Mouse (Mus musculus) lung, postnatal 14 days (tissue): Measurements from ENCODE around the gene Teddm2.

ENCODE experiments used
- DNase-seq: peaks from one replicate; pipeline ENCODE4 v3.0.0; 2021

Gene Teddm2

DNA sequence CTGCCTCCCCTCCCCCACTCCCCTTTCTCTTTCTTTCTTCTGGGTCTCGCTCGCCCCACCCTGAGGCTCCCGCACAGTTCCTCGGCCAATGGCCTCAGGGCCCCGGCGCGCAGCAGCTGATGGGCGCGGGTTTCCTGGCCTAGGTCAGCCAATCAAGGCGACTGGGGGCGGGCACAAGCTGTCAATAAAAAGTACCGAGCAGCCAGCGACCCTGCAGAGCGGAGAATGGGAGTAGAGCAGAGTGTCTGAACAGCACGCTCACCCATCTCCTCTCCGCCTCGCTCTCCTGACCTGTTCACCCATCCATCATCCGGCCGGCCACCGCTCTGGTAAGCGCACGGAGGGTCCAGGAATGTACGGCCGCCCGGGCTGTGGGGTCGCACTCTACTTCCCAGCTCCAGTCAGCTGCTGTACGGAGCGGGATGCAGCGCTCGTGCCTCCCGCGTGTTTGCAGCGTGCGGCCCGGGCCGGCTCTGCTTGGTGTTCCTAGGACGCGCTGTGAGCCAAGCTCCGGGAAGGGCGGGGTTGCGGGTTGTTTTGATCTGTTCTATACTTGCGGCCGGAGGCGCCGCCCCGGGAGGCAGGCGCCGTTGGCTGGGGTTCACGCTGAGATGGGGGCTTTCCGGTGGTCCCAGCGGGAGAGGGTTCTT, at the start of gene Teddm2, which contains the start of gene Glul:
Gene Teddm2 (minus strand): TSS at position 498 of the 650 bp plus-strand sequence.
Gene Glul (plus strand): TSS at position 214 of the 650 bp plus-strand sequence.
- DNase-seq, result peak; percentile 97

DNA sequence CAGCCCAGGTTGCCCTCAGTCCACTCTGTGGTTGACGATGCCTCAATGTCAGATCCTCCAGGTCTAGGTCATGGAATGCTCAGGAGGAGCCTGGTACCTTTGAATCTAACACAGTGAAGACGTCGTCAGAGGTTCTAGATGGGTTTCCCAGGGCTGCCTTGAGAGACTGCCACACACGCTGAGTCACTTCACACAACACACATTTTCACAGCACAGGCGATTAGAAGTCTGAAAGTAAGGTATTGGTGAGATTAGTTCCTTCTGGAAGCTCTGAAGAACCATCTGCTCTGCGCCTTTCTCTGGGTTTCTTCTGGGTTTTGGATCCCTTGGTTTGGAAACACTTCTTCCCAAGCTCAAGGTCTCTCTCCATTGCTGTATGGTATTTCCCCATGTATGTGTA, 47.8 kb upstream of the Teddm2 start:
- no peak for DNase-seq

DNA sequence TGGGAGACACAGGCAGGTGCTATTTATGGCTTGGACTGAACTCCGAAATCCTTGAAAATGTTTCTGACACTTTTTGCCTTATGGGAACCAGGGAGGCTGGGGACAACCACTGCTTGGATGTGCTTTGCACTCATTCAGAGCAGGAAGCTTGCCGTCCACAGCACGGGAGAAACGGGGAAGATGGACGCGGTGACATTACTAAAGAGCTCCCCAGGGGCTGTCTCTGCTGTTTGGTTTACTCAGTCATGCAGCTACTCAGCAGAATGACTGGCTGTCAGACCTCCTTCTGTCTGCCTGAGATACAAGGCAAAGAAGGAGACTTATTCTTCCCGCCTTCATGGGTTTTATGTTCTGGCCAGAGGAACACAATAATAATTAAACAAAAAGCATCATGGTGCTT, 46.9 kb upstream of the Teddm2 start:
- no peak for DNase-seq

DNA sequence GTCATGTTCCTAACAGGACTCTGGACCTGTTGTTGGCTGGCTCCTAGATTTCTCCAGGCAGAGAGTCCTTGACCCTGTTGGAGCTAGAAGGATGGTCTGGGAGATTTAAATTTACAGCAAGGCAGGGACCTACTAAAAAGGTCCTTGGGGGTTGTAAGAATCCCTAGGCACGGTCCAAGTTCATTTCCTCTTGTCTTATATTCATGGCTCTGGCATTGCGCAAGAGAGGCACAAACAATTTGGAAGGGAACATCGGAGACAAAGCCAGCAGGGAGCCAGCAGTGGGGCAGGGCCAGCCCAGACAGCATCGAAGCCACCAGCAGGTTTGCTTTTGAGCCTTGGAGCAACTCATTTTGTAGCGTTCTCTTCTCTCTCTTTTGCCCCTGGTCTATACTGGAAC, 45.2 kb upstream of the Teddm2 start:
- DNase-seq, result no peak

DNA sequence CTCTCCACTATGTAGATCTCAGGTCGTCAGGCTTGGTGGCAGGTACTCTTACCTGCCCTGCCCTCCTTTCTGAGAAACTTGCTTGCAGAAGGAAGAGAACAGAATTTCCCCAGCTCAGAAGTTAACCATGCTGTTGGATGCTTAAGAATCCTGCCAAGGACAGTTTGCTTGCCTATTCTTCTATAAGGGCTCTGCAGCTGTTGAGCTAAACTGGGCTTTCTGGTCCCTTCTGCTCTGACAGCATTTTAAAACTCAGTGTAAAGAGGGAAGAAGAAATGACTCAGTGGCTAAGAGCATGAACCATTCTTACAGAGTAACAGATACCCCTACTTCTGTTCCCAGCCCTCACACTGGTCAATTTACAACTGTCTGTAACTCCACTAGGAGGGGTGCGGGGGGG, 41.0 kb upstream of the Teddm2 start:
- DNase-seq, result no peak

DNA sequence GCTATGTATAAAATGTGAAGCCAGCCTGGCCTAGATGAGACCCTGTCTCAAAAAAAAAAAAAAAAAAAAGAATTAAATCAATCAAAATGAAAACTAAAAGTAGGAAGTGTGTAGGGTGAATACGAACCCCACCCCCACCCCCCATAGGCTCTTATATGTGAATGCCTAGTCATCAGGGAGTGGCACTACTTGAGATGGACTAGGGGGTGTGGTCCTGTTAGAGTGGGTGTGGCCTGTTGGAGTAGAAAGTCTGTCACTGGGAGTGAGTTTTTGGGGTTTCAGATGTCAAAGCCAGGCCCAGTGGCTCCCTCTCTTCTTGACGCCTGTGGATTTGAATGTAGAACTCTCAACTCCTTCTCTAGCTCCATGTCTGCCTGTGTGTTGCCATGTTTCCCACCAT, 37.0 kb upstream of the Teddm2 start:
- no peak for DNase-seq

DNA sequence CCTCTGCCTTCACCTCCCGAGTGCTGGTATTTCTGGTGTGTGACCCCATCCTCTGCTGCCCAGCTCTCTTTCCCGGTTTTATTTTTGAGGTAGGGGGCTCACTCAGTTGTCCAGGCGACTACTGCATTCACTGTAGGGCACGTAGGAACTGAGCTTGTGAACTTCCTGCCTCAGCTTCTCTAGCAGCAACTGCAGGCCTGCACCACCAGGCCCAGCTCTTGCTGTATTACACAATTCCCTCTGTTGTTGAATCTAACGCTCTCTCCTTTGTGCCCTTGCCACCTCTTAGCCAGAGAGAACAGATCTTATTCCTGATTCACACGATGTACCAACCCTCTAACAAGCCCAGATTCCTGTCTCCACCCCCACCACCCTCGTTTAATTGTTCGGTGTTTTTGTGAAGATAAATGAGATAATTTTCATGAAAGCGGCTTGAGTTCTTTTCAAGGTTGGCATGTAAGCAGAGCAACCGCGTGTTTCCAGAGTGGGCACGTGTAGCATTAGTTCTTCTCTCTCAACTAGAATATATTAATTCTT, 35.9 kb upstream of the Teddm2 start:
- DNase-seq, result no peak

DNA sequence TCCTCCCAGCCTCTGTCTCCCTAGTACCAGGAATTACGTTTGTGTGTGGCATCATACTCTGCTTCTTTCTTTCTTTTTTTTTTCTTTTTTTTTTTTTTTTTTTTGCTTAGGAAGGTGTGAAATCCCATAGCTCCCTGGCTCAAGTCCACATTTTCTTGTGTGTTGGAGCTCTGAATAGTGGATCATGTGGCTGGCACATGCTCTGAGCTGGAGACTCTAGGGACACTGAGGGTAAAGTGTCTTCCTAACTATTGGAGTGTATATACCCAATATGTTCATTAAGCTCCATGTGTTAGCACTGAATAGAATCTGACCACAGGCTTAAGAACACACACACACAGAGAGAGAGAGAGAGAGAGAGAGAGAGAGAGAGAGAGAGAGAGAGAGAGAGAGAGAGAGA, 33.7 kb upstream of the Teddm2 start:
- DNase-seq, result no peak

DNA sequence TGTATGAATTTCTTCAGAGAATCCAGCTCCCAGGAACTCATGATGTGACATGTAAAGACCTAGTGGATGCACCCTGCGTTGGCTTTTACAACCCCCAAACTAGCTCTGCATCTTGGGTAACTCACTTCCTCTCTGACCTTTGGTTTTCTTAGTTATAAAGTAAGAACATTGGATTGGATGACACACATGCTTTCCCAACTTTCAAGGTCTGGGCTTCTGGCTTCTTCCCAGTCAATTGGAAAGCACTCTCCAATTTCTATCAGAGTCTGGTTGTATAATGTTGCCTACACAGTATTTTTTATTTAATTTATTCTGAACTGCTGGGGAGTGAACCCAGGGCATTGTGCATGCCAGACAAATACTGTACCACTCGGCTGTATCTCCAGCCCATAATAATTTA, 30.4 kb upstream of the Teddm2 start:
- no peak for DNase-seq

DNA sequence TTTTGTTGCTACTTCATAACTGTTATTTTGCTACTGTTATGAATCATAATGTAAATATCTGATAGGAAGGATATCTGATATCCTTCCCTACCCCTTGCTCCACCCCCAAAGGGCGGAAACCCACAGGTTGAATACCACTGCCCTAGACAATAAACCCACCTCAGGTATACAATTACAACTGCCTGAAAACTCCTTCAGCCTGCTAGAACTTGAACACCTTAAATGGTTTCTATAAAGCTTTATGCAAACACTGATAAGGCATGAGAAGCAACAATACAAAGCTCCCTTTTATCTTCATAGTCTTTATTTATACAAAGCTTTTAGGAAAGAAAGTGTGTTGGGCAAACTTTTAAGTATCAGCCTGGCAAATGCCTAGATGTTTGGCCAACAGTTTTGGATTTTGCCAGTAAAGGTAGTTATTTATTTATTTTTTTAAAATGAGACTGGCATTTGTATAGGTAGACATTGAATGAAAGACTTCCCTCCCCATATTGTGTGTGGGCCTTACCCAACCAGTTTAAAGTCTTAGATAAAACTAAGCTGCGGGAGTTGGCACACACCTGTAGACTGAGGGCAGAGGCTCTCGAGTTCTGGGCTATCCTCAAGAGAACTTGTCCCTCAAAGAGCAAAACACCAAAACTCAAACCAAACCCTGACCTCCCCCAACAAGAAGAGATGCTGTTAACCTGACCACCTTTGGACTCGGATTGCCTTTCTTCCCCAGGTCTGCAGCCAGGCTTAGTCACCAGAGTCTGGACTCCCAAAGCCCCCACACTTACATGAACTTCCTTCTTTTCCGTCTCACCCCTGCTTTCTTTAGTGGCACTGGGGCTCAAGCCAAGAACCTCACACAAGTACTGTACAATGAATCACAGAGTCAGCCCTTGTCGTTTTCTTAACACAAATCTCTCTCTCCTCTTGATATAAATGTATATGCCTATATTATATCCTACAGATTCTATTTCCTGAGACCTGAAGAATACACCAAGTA, 24.7 kb upstream of the Teddm2 start:
- DNase-seq, result no peak

DNA sequence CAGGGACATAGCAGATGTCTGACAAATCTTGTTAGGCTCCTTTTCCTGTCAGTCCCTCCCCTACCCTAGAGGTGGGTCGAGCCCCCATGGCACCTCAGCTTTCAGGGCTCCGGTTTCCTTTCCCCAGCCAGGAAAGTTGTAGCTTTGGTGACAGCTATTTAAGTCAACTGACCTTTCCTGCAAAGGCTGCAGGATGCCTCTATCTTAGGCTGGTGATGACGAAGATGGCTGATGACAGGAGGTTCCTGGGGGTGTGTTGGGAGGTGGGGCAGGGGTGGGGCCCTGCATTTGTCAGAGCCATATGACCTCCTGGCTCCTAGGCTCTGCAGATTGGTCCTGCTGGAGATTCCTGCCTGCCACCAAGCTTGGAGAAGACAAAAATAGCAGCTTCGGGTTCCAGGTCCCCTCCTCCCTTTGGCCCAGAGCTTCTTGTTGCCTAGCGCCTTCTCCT, 22.6 kb upstream of the Teddm2 start:
- DNase-seq, result peak; percentile 33

DNA sequence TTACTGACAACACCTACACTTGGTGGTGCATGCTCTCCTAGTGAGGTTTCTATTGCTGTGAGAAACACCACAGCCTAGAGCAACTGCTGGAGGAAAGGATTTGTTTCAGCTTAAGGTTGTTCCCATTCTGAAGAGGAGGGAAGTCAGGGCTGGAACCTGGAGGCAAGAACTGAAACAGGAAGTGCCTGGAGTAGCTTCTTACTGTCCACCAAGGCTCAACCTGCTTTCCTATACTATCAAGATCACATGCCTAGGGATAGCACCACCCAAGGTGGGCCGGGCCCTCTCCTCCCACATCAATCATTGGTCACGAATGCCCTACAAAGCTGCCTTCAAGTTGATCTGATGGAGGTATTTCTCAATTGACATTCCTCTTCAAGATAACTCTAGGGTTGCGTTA, 21.6 kb upstream of the Teddm2 start:
- no peak for DNase-seq

DNA sequence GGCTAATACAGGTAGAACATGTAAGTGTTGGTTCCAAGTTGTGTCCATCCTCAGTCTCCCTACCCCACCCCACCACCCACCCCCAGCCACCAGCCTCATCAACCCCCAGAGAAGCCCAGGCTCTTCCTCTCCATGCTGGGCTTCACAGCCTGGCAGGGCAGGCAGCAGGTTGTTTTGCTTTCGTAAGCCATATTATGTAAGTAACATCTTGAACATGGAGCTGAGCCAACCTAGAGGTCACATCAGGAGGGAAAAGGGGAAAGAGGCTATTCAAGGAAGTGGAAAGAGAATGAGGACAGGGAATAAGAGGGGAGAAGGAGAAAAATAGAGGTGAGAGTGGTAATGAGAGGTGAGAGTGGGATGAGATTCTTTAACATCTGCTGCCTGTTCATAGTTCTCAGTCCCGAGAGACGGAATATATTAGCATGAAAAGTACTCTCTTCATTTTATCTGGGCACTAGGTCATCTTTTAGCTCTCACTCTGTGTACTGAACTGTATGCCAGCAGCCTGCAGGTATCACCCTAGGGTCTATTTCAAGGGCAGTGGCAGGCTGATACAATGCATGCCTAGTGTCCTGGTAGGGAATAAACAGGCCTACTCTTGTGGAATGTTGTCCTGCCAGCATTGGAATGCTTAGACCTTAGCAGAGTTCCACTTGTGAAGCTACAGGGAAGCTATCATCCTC, 18.6 kb upstream of the Teddm2 start:
- peak; percentile 32 for DNase-seq

DNA sequence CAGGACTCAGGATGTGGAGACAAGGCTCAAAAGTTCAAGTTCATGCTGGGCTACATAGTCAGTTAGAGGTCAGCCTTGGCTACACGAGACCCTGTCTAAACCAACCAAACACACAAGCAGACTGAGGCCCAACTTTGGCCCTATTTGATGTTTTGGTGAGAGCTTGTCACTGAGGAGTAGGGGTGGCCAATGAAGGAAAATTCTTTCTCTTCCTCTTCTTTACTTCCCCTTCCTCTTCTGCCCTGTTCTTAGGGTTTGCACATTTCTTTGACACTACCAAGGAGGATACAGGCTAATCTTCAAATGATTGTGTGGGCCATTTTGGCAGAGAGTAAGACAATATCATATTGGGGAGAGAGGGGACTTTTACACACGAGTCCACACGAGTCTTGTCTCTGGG, 13.8 kb upstream of the Teddm2 start:
- DNase-seq, result no peak

DNA sequence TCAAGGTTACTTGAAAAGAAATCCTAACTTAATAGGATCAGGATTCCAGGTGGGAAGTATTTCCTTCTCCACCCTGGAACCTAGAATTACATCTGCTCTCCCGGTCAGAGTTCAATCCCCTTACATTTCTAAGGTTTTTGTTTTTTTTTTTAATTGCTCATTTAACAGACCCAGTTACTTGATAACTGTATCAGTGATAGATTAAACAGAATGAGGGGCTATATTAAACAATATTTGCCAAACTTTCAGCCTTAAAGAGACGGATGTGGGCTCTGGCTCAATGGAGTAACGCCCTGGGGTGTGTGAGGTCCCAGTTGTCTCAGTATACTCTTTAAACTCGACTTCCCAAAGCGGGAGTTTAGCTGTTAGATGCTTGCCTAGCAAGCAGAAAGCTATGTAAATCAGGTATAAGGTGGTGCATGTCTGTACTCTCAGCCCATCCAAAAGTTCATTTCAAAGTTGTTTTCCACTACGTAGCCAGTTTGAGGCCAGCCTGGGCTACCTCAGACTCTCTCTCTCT, 11.3 kb upstream of the Teddm2 start:
- no peak for DNase-seq

DNA sequence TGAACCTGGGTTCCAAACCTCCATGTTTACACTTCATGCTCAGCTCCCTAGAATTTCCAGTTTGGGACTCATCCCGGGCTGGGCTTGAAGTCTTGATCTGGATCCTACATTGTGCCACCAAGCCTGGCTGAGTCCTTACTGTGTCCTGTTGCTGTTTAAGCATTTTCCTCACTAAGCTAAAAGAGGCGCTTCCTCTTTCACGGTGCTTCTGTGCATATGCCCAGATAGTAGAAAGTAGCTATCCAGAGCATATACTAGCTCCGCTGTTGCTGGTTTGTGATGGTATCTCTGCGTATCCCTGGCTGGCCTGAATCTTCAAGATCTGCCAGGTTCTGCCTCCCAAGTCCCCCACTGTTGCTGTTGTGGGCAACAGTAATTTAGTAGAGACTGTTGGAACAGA, 10.4 kb upstream of the Teddm2 start:
- no peak for DNase-seq

DNA sequence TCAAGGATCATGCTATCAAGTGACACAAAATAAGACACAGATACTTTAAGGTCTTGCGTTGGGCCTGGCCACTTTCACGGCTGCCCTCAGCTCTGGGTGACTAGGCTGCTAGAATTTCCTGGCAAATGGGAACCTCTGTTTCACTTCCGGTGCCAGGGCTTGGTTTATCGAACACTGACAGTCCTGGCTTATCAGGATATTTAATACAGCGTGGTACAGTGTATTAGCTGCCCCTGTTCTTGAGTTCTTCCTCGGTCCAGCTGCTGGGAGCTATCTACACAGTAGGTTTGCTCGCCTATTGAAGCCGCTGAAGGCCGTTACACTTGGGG, 9.9 kb upstream of the Teddm2 start:
- no peak for DNase-seq

DNA sequence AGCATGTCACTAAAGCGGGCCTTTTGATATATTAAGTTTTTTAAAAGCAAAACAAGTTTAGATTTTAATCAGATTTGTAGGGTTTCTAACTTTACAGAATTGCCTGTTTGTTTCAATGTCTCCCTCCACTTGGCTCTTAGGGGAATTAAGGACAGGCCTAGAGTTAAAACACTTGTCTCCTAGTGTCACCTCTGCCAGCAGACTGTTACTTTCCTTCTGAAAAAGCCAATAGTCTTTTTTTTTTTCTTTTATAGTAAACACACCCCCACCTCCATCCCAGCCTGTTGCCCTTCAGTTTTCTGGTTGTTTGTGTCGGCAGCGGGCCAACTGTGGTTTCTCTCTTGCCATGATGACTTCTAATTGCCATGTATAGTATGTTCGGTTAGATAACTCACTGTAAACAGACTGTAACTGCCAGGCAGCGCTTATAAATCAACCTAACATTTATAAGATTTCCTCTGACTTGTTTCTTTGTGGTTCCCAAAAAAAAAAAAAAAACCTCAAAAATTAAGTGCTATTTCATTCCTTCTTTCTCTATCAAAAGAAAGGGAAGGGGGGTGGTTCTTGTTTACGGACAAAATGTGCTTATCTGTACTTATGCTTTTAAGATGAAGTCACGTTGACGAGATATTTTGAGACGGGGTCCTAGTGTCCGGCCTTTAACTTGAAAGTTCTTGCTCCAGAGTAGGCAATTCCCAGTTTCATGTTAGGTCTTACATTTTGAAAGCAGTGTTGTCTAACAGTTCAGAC, 9.4 kb upstream of the Teddm2 start:
- DNase-seq, result no peak

DNA sequence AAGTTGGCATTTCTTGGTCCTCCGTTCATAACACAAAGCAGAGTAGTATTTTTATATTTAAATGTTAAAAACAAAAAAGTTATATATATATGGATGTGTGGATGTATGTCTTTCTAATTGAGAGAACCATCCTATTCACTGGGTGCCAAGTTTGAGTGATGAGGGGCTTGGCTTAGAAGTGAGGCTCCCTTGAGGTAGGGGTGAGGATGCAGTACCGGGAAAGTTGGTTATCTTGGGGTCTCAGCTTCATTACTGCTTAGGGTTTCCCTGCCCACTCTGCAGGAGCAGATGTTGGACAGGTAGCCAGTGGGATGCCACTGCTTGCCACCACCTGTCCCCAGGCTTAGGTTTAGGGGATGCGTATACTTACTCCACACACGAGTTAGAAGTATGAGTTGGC, 8.7 kb upstream of the Teddm2 start:
- DNase-seq, result no peak

DNA sequence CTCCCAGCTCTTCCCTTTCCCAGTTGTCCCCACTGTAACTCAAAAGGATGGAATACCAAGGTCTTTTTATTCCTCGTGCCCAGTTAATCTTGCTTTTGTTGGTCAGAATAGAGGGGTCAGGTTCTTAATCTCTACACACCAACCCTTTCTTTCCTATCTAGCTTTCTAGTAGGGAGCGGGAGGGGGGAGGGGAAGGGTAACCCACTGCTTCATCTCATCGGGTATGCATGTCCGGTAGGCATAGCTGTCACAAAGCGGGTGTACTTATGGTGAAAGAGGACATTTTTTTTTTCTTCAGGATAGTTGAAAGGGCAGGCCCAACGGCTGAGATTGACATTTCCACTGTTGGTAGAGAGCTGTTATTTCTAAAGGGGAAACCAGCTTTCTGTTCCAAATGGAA, 8.2 kb upstream of the Teddm2 start:
- DNase-seq, result no peak

DNA sequence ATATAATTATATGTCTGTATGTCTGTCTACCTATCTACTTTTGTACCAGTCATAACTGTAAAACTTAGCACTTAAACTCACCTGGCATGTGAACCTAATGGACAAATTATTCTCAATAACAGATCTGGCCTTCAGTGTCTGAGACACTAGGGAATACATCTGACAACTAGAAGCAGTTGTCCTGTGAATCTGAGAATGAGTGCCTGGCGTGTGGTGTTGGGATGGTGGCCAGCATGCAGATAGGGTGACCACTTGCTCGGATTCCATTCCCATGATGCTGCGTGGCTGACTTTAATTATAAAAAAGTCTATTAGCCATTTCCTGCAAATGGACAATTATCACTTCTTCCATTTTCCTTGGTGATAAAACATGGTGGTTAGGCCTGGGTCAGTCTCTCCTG, 5.9 kb upstream of the Teddm2 start:
- DNase-seq, result no peak

DNA sequence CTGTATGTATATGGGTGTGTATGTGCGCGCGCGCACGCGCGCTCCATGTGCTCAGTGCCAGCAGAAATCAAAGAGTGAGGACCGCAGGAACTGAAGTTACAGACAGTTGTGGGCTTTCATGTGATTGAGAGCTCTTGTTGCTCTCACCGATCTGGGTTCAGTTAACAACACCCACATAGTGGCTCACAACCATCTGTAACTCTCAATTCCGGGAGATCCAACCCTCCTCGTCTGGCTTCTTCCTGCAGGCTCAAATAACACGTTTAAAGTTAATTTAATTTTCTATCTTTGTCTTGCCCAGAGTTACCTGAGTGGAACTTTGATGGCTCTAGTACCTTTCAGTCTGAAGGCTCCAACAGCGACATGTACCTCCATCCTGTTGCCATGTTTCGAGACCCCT, 4.2 kb upstream of the Teddm2 start:
- no peak for DNase-seq
